Mouse (Mus musculus) CD4-positive naive resting alpha-beta T cell, adult 76 days (primary cell): Measurements from ENCODE around the gene Bpifb6. TPM values are rescaled to one million over a fixed set of nuclear protein-coding genes. Genes with fewer than 3 reads are reported as not detected.

Experiments used
- total RNA-seq: library from RNA; stranded (reverse); gene quantifications from one replicate; pipeline ENCODE4 v1.2.4, GENCODE M21; 2023

The Bpifb6 gene
- not detected for total RNA-seq

DNA sequence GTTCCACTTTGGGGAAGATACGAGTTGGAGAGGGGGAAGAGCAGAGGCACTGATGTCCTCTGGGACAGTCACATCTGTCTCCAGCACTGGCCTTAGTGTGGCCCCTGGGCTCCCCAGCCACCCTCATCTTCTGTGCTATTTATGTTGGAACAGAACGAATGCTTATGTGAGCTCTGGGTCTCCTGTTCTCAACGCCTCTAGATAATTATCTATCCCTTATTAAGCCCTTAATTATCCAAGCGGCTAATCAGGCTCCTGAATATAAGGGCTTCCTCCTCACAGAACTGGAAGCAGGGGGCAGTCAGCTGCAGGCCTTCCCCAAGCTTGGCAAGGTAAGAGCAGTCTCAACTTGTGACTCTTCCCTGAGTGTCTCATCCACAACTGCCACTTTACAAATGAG is at the start of gene Bpifb6:
TSS of gene Bpifb6 (plus strand) at position 301 of the 400 bp plus-strand sequence.

GRCm38 (mm10) chr2:153870984-153871383 is 29.2 kb upstream of the Bpifb6 start, which contains the start of gene Sun5:
Sun5 (minus strand) TSS chr2:153871084.

DNA sequence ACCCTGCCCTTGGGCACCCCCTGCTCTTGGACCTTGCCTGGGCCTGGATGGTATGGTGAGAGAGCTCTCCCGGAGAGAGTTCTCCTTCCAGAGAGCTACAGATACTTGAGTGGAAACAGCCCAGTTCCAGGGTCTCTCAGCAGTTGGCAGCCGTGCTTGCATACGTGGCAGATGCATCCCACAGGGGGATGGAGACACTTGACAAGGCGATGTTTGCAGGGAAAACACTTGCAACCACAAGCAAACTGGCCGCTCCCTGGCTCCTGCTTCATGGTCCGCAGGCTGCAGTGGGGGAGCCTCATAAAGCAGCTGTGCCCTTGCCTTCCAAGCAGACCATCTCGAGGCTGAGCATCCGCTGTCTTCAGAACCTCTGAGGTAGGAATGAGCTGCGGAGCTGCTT is 25.4 kb upstream of the Bpifb6 start, which contains the start of gene Bpifb2:
TSS of gene Bpifb2 (plus strand) at position 301 of the 400 bp plus-strand sequence.

GRCm38 (mm10) chr2:153917930-153918329 is 17.7 kb downstream of the Bpifb6 start, which contains the start of gene Bpifb3:
Bpifb3 (plus strand) TSS chr2:153918230.

DNA sequence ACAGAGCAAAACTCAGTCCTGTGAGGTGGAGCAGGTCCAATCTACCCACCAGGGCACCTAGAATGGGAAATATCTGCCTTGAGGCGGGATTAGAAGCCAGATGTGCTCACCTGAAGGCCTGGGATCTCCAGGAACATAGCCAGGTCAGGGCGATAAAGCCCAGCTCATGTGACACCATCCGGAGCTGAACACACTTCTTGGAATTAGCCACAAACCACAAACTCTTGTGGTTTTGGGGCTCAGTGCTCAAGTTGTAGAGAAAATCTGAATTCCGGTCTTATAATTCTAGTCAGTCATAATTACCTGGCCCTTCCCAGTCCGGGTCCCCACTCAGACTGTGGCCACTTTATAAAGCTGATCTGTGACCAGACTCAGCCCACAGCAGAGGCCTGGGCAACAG is 37.7 kb downstream of the Bpifb6 start, which contains the start of gene Bpifb4:
TSS of gene Bpifb4 (plus strand) at position 370 of the 400 bp plus-strand sequence.

Other genes starting within 250 kb of the Bpifb6 start
- not detected for gene Dnmt3c, start 203.7 kb upstream of the Bpifb6 start, total RNA-seq
- gene Mapre1, start 159.1 kb upstream of the Bpifb6 start, total RNA-seq = 147 TPM
- gene Efcab8, start 120.5 kb upstream of the Bpifb6 start, total RNA-seq = 1.4 TPM
- not detected for gene Sun5, start 29.3 kb upstream of the Bpifb6 start, total RNA-seq
- not detected for gene Bpifb2, start 25.3 kb upstream of the Bpifb6 start, total RNA-seq
- not detected for gene Bpifb3, start 17.8 kb downstream of the Bpifb6 start, total RNA-seq
- not detected for gene Bpifb4, start 37.8 kb downstream of the Bpifb6 start, total RNA-seq
- gene Bpifa6, start 74.6 kb downstream of the Bpifb6 start, total RNA-seq = not detected
- not detected for gene Bpifa2, start 107.9 kb downstream of the Bpifb6 start, total RNA-seq
- not detected for gene Bpifa3, start 229.9 kb downstream of the Bpifb6 start, total RNA-seq
- not detected for gene Bpifa1, start 242.5 kb downstream of the Bpifb6 start, total RNA-seq